Mouse (Mus musculus) heart, postnatal 4 days (tissue): ENCODE measurements around the gene Ppp4r1. TPM values are rescaled to one million over a fixed set of nuclear protein-coding genes. Genes with fewer than 3 reads are reported as not detected.

ENCODE experiments used
- total RNA-seq, 2 experiments: library from RNA; stranded (reverse); gene quantifications; 2 replicates each; pipeline ENCODE4 v1.2.3; 2021

The Ppp4r1 gene
- total RNA-seq, 2 experiments from 2014 or later: 79.8 to 83.0 TPM

Other genes with a start within 250 kb of the Ppp4r1 start
- gene Tmem232, start 241.8 kb upstream of the Ppp4r1 start, total RNA-seq: under 1 TPM in 1 of 2 experiments, not detected in 1; 0.14 TPM
- 100 to 1,000 TPM; 109 to 111 TPM for gene Vapa, start 169.0 kb upstream of the Ppp4r1 start, total RNA-seq
- under 1 TPM; 0.14 to 0.47 TPM for gene Txndc2, start 140.4 kb upstream of the Ppp4r1 start, total RNA-seq
- 10 to 100 TPM; 39.7 to 42.5 TPM for gene Rab31, start 9.8 kb upstream of the Ppp4r1 start, total RNA-seq
- 10 to 100 TPM; 29.3 to 33.4 TPM for gene Ralbp1, start 103.2 kb downstream of the Ppp4r1 start, total RNA-seq
- gene Twsg1, start 168.7 kb downstream of the Ppp4r1 start, total RNA-seq: 10 to 100 TPM; 80.3 to 81.0 TPM